Mouse (Mus musculus) heart, postnatal 0 days (tissue): ENCODE measurements at regions not wholly inside any gene's neighbourhood (a gene's known extent, or its start where the extent isn't known, plus 50 kb on each side); places are given as distances from the start of the nearest gene placed in this dataset.
A peak's percentile ranks its signal among the peaks of the same experiment; 100 is the strongest.

Source experiments
- ATAC-seq: fragments of 200-750 bp; cut with Nextera tagmentation; 2 replicates; pipeline ENCODE4 v1.8.0; 2017; ENCODE audit warnings: low read depth, moderate number of reproducible peaks, moderate library complexity; ENCODE audit not compliant: insufficient read depth
- DNase-seq: peaks from one replicate; pipeline ENCODE4 v3.0.0-alpha.2; 2016; ENCODE audit warnings: low spot score
- H3K27ac ChIP-seq: fragments of 300-500 bp; sonication (generic); 2 replicates; pipeline ENCODE4 v1.5.1; 2014; ENCODE audit warnings: low read depth, mild to moderate bottlenecking
- H3K27me3 ChIP-seq: fragments of 300-500 bp; sonication (generic); 2 replicates; pipeline ENCODE4 v1.6.1; 2014; ENCODE audit warnings: low read length, mixed read lengths; ENCODE audit not compliant: control insufficient read depth, insufficient read depth
- H3K36me3 ChIP-seq: fragments of 300-500 bp; sonication (generic); replicated peaks from 2 replicates; pipeline ENCODE4 v1.6.1; 2014; ENCODE audit warnings: low read length, mixed read lengths; ENCODE audit not compliant: control insufficient read depth, insufficient read depth
- H3K4me1 ChIP-seq: fragments of 300-500 bp; sonication (generic); 2 replicates; pipeline ENCODE4 v1.6.1; 2014; ENCODE audit warnings: antibody characterized with exemption; ENCODE audit not compliant: control insufficient read depth, insufficient read depth
- H3K4me2 ChIP-seq: fragments of 300-500 bp; sonication (generic); 2 replicates; pipeline ENCODE4 v1.6.1; 2014; ENCODE audit warnings: low read depth, mild to moderate bottlenecking, low read length, moderate library complexity
- H3K4me3 ChIP-seq: fragments of 300-500 bp; sonication (generic); 2 replicates; pipeline ENCODE4 v1.5.1; 2014; ENCODE audit warnings: low read depth, low read length
- H3K9ac ChIP-seq: fragments of 300-500 bp; sonication (generic); replicated peaks from 2 replicates; pipeline ENCODE4 v1.6.1; 2014; ENCODE audit warnings: low read depth, low read length, mixed read lengths
- H3K9me3 ChIP-seq: fragments of 300-500 bp; sonication (generic); replicated peaks from 2 replicates; pipeline ENCODE4 v1.6.1; 2016; ENCODE audit warnings: low read length; ENCODE audit not compliant: control insufficient read depth
- CTCF ChIP-seq: IDR thresholded peaks from 2 replicates; pipeline ENCODE4 v1.5.1; 2016; ENCODE audit warnings: antibody characterized with exemption, control low read depth, low read depth
- EP300 ChIP-seq: IDR thresholded peaks from 2 replicates; pipeline ENCODE4 v1.6.1; 2016; ENCODE audit warnings: antibody characterized with exemption, low read depth
- WGBS: fragments of 180-500 bp; shearing (Covaris S2); extraction: QIAGEN DNeasy Blood & Tissue Kit; methylation state at CpG from one replicate; pipeline ENCODE4 v1.1.7; 2014; 5-methylcytosine and 5-hydroxymethylcytosine counted together

GRCm38 (mm10) chr10:15540780-15541426 lies 822.9 kb upstream of the Gje1 start:
- no peak for DNase-seq
- Histone ChIP-seq H3K4me2 (no peak overlapping the region), H3K9ac (no peak overlapping the region), H3K4me3 (no peak overlapping the region), H3K9me3 (no peaks in the 10 kb centered on the region), H3K27ac (no peak overlapping the region), H3K4me1 (no peaks in the 10 kb centered on the region), H3K27me3 (no peaks in the 10 kb centered on the region), H3K36me3 (no peaks in the 10 kb centered on the region)
- WGBS: 76% methylated on average over 4 of the region's 4 CpGs
- TF ChIP-seq CTCF: no peak
- TF ChIP-seq EP300: no peak
- no peak for ATAC-seq

- 62% methylated on average over 2 of the region's 2 CpGs for WGBS
Observed at GRCm38 (mm10) chr10:15536053-15536452, 818.0 kb upstream of the Gje1 start.

DNA sequence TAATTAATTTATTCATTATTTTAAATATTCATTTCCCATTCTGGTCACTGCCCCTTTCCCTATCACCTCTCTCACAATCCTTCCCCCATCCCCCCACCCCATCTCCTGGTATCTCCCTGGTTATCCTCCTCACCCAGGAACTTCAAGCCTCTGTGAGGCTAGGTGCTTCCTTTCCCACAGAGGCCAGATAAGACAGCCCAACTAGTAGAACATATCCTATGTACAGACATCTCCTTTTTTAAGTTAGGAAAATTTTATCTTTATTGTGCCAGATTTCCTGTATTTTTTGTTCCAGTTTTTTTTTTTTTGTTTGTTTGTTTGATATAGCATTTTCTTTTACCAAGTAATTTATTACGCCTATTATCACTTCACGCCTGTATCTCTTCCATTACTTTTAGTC lies 769.4 kb upstream of the Gje1 start:
- ATAC-seq: no peak

More at GRCm38 (mm10) chr10:15536053-15536452, 818.0 kb upstream of the Gje1 start:
- Histone ChIP-seq H3K9me3 (no peaks in the 10 kb centered on the region), H3K27ac (no peak overlapping the region), H3K36me3 (no peaks in the 10 kb centered on the region), H3K4me2 (no peak overlapping the region), H3K9ac (no peak overlapping the region), H3K27me3 (no peaks in the 10 kb centered on the region), H3K4me1 (no peaks in the 10 kb centered on the region), H3K4me3 (no peak overlapping the region)
- DNase-seq: no peak
- ATAC-seq: no peak
- TF ChIP-seq EP300 (no peak), CTCF (no peak)

GRCm38 (mm10) chr10:15443281-15443680 lies 725.3 kb upstream of the Gje1 start:
- H3K4me2 ChIP-seq: no peak overlapping the region
- H3K4me3 ChIP-seq: no peak overlapping the region
- no peak for TF ChIP-seq EP300
- no peak for TF ChIP-seq CTCF
- no peaks in the 10 kb centered on the region for H3K4me1 ChIP-seq
- H3K27ac ChIP-seq: no peak overlapping the region
- no peaks in the 10 kb centered on the region for H3K36me3 ChIP-seq
- no peak for ATAC-seq
- no peak overlapping the region for H3K9ac ChIP-seq
- 71% methylated on average over 2 of the region's 2 CpGs for WGBS
- DNase-seq: no peak
- no peaks in the 10 kb centered on the region for H3K27me3 ChIP-seq
- no peaks in the 10 kb centered on the region for H3K9me3 ChIP-seq

More for the DNA sequence above, 769.4 kb upstream of the Gje1 start:
- no peak for DNase-seq
- TF ChIP-seq EP300 (no peak), CTCF (no peak)
- H3K9ac ChIP-seq: no peak overlapping the region
- WGBS: 87% methylated on average over 2 of the region's 2 CpGs
- H3K36me3 ChIP-seq: no peaks in the 10 kb centered on the region
- H3K4me1 ChIP-seq: no peaks in the 10 kb centered on the region
- no peak overlapping the region for H3K27ac ChIP-seq
- H3K9me3 ChIP-seq: no peaks in the 10 kb centered on the region
- H3K4me3 ChIP-seq: no peak overlapping the region
- H3K4me2 ChIP-seq: no peak overlapping the region
- no peaks in the 10 kb centered on the region for H3K27me3 ChIP-seq

- DNase-seq (no peak), ATAC-seq (no peak)
- WGBS: 91% methylated on average over 1 of the region's 1 CpGs
- Histone ChIP-seq H3K4me2 (no peak overlapping the region), H3K4me1 (no peaks in the 10 kb centered on the region), H3K27me3 (no peaks in the 10 kb centered on the region), H3K27ac (no peak overlapping the region), H3K4me3 (no peak overlapping the region), H3K9me3 (no peaks in the 10 kb centered on the region), H3K9ac (no peak overlapping the region), H3K36me3 (no peaks in the 10 kb centered on the region)
- no peak for TF ChIP-seq CTCF
- no peak for TF ChIP-seq EP300
Observed at GRCm38 (mm10) chr10:15441216-15441615, 723.2 kb upstream of the Gje1 start.

DNA sequence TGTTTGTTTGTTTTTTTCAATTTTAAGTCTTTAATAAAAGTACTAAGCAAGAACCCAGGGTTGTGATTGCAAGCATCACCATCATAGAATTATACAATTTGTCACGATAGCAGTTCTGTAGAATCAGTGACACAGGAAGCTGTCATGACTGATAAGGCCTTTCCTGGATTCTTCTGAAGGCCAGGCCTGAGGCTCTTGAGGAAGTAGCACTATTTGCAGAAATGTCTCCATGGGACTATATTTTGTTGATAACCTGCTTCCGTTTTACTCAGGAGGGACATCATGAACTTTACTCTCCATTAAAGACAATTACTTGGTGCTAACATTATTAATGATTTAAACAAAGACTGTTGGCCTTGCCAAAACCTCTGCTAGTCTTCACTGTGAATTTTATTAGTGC lies 708.7 kb upstream of the Gje1 start:
- Histone ChIP-seq H3K4me2 (no peak overlapping the region), H3K9me3 (no peaks in the 10 kb centered on the region), H3K27me3 (no peaks in the 10 kb centered on the region), H3K4me1 (no peaks in the 10 kb centered on the region), H3K4me3 (no peak overlapping the region), H3K9ac (no peak overlapping the region), H3K36me3 (no peaks in the 10 kb centered on the region), H3K27ac (no peak overlapping the region)
- TF ChIP-seq EP300: peak; percentile 47; the same call in 1 of the 2 replicates
- TF ChIP-seq CTCF: no peak
- ATAC-seq: no peak
- DNase-seq: no peak
- 37% methylated on average over 2 of the region's 2 CpGs for WGBS
